Mouse (Mus musculus) kidney, embryonic 16.5 days (tissue): ENCODE data around the gene Meis1. TPM values are rescaled to one million over a fixed set of nuclear protein-coding genes. Genes with fewer than 3 reads are reported as not detected.

Experiments
- ATAC-seq: fragments of 200-750 bp; cut with Nextera tagmentation; 2 replicates; pipeline ENCODE4 v1.8.0; 2017; ENCODE audit warnings: moderate TSS enrichment; ENCODE audit not compliant: low FRiP score, low TSS enrichment
- H3K27ac ChIP-seq: fragments of 300-500 bp; sonication (generic); 2 replicates; pipeline ENCODE4 v1.5.1; 2014; ENCODE audit warnings: low read length
- H3K27me3 ChIP-seq: fragments of 300-500 bp; sonication (generic); 2 replicates; pipeline ENCODE4 v1.6.1; 2014; ENCODE audit warnings: low read length, control low read depth, mixed read lengths; ENCODE audit not compliant: insufficient read depth
- H3K36me3 ChIP-seq: fragments of 300-500 bp; sonication (generic); 2 replicates; pipeline ENCODE4 v1.6.1; 2014; ENCODE audit warnings: low read length, control low read depth, mixed read lengths; ENCODE audit not compliant: insufficient read depth
- H3K4me1 ChIP-seq: fragments of 300-500 bp; sonication (generic); 2 replicates; pipeline ENCODE4 v1.6.1; 2014; ENCODE audit warnings: low read length, control low read depth, mixed read lengths; ENCODE audit not compliant: insufficient read depth
- H3K4me2 ChIP-seq: fragments of 300-500 bp; sonication (generic); replicated peaks from 2 replicates; pipeline ENCODE4 v1.6.1; 2014; ENCODE audit warnings: low read depth, low read length
- H3K4me3 ChIP-seq: fragments of 300-500 bp; sonication (generic); 2 replicates; pipeline ENCODE4 v1.5.1; 2014; ENCODE audit warnings: mild to moderate bottlenecking, low read length
- H3K9ac ChIP-seq: fragments of 300-500 bp; sonication (generic); replicated peaks from 2 replicates; pipeline ENCODE4 v1.6.1; 2014; ENCODE audit warnings: low read length
- H3K9me3 ChIP-seq: fragments of 300-500 bp; sonication (generic); 2 replicates; pipeline ENCODE4 v1.6.1; 2016; ENCODE audit warnings: low read length, control low read depth
- WGBS: fragments of 180-500 bp; shearing (Covaris S2); extraction: QIAGEN DNeasy Blood & Tissue Kit; methylation state at CpG from one replicate; pipeline ENCODE4 v1.1.7; 2014; 5-methylcytosine and 5-hydroxymethylcytosine counted together
- polyA plus RNA-seq: library from polyadenylated mRNA; unstranded; fragments of >200 nt; fragmentation: Nextera tagmentation; extraction: Ambion mirVana; gene quantifications from 2 replicates; pipeline ENCODE4 v1.2.1, GENCODE M21; 2015

Gene Meis1
- polyA plus RNA-seq, 1 experiment from 2014 or later: 124 TPM

GRCm38 (mm10) chr11:18917887-18918286 is 100.9 kb downstream of the Meis1 start:
- H3K36me3 ChIP-seq: no peaks in the 10 kb centered on the region
- 69% methylated on average over 5 of the region's 5 CpGs for WGBS
- no peak overlapping the region for H3K4me3 ChIP-seq
- no peak overlapping the region for H3K27ac ChIP-seq
- H3K4me1 ChIP-seq: 0 out of 2 replicates have a peak, but pooled peaks cover 6% of the 10 kb centered on the region
- no peak for ATAC-seq
- no peak overlapping the region for H3K4me2 ChIP-seq
- no peaks in the 10 kb centered on the region for H3K27me3 ChIP-seq
- no peaks in the 10 kb centered on the region for H3K9me3 ChIP-seq
- no peak overlapping the region for H3K9ac ChIP-seq

GRCm38 (mm10) chr11:18913251-18913650 is 105.5 kb downstream of the Meis1 start:
- Histone ChIP-seq H3K4me2 (no peak overlapping the region), H3K4me1 (0 out of 2 replicates have a peak, but pooled peaks cover 6% of the 10 kb centered on the region), H3K4me3 (no peak overlapping the region), H3K27ac (no peak overlapping the region), H3K36me3 (no peaks in the 10 kb centered on the region), H3K9ac (no peak overlapping the region), H3K9me3 (no peaks in the 10 kb centered on the region), H3K27me3 (no peaks in the 10 kb centered on the region)
- 63% methylated on average over 1 of the region's 1 CpGs for WGBS
- no peak for ATAC-seq

- H3K36me3 ChIP-seq: no peaks in the 10 kb centered on the region
- H3K9me3 ChIP-seq: no peaks in the 10 kb centered on the region
- no peak overlapping the region for H3K9ac ChIP-seq
- H3K4me1 ChIP-seq: 0 out of 2 replicates have a peak, but pooled peaks cover 6% of the 10 kb centered on the region
- H3K27ac ChIP-seq: no peak overlapping the region
- ATAC-seq: no peak
- H3K4me3 ChIP-seq: no peak overlapping the region
- 59% methylated on average over 6 of the region's 6 CpGs for WGBS
- no peak overlapping the region for H3K4me2 ChIP-seq
- H3K27me3 ChIP-seq: no peaks in the 10 kb centered on the region
These were observed 106.3 kb downstream of the Meis1 start for GRCm38 (mm10) chr11:18912311-18913019.

- no peaks in the 10 kb centered on the region for H3K27me3 ChIP-seq
- H3K36me3 ChIP-seq: no peaks in the 10 kb centered on the region; the same call in 1 of the 2 replicates
- no peak overlapping the region for H3K4me3 ChIP-seq
- no peak overlapping the region for H3K27ac ChIP-seq
- H3K4me2 ChIP-seq: no peak overlapping the region
- 76% methylated on average over 3 of the region's 3 CpGs for WGBS
- H3K9ac ChIP-seq: no peak overlapping the region
- no peaks in the 10 kb centered on the region for H3K9me3 ChIP-seq
- H3K4me1 ChIP-seq: no peaks in the 10 kb centered on the region
- no peak for ATAC-seq
These were observed 111.9 kb downstream of the Meis1 start for GRCm38 (mm10) chr11:18906866-18907265.

- Histone ChIP-seq H3K4me1 (0 out of 2 replicates have a peak, but pooled peaks cover 2% of the 10 kb centered on the region), H3K27me3 (no peaks in the 10 kb centered on the region), H3K9me3 (no peaks in the 10 kb centered on the region), H3K9ac (no peak overlapping the region), H3K36me3 (no peaks in the 10 kb centered on the region; the same call in 1 of the 2 replicates), H3K4me3 (no peak overlapping the region), H3K4me2 (no peak overlapping the region), H3K27ac (no peak overlapping the region)
- 76% methylated on average over 1 of the region's 1 CpGs for WGBS
- no peak for ATAC-seq
These were observed 113.4 kb downstream of the Meis1 start for GRCm38 (mm10) chr11:18905431-18905830.

DNA sequence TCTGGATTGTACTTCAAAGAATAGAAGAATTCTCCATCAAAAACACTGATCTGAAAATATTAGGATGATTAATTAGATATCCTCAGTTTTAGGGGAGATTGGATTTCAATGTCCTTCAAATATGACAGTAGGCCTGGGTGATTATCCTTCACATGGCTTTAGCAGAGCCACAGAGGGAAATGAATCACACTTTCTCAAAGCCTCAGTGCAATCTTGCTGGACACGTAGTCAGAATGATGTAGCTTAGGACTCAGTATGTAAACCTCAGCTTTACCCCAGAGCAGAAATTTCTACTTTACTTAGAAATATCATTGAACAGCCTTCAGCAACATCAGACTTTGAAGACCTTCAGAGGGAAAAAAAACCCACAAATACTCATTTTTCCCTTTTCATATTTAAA is 113.9 kb downstream of the Meis1 start:
- Histone ChIP-seq H3K27ac (no peak overlapping the region), H3K27me3 (no peaks in the 10 kb centered on the region), H3K9me3 (no peaks in the 10 kb centered on the region), H3K9ac (no peak overlapping the region), H3K4me2 (no peak overlapping the region), H3K4me1 (0 out of 2 replicates have a peak, but pooled peaks cover 2% of the 10 kb centered on the region), H3K36me3 (no peaks in the 10 kb centered on the region; the same call in 1 of the 2 replicates), H3K4me3 (no peak overlapping the region)
- no peak for ATAC-seq
- WGBS: 91% methylated on average over 1 of the region's 1 CpGs

DNA sequence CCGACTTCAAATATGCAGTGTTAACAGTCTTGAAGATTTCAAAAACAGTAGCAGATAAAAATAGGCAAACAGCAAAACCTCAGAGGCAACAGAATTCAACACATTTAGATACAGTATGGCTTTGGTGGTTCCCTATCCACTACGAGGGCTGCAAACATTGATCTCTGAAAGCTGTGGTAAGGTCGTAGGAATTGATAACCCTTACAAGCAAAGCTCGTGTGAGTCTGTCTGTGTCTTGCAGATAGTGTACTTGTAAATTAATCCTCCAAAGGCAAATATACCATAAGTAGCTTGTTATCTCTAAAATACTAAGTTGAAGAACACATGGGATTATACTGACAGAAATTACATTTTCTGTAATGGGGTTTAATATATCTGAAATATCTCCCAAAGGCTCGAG is 114.5 kb downstream of the Meis1 start:
- no peak overlapping the region for H3K4me2 ChIP-seq
- H3K36me3 ChIP-seq: no peaks in the 10 kb centered on the region; the same call in 1 of the 2 replicates
- WGBS: 79% methylated on average over 5 of the region's 5 CpGs
- H3K27me3 ChIP-seq: no peaks in the 10 kb centered on the region
- H3K27ac ChIP-seq: no peak overlapping the region
- H3K4me1 ChIP-seq: peaks cover 5% of the 10 kb centered on the region; the same call in 1 of the 2 replicates
- H3K9me3 ChIP-seq: no peaks in the 10 kb centered on the region
- H3K4me3 ChIP-seq: no peak overlapping the region
- ATAC-seq: no peak
- H3K9ac ChIP-seq: no peak overlapping the region

DNA sequence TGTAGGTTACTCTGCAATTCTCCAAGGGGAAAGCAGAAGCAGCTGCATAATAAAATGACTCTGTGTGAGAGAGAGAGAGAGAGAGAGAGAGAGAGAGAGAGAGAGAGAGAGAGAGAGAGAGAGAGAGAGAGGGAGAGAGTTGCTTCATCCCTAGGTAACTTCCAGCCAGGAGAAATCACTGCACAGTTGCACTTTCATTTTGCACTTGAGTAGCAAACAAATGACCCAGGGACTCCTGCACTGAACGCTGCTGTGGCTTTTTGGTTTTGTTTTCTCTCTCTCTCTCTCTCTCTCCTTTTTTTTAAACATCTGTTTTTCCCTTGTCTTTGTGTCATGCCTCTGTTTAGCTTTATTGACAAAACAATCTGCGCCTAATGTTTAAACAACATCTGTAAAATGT is 118.3 kb downstream of the Meis1 start:
- Histone ChIP-seq H3K27me3 (no peaks in the 10 kb centered on the region), H3K36me3 (no peaks in the 10 kb centered on the region; the same call in 1 of the 2 replicates), H3K9me3 (no peaks in the 10 kb centered on the region), H3K4me3 (no peak overlapping the region), H3K4me2 (no peak overlapping the region), H3K9ac (no peak overlapping the region), H3K27ac (no peak overlapping the region), H3K4me1 (peaks cover 22% of the 10 kb centered on the region)
- WGBS: 45% methylated on average over 2 of the region's 2 CpGs
- ATAC-seq: no peak

DNA sequence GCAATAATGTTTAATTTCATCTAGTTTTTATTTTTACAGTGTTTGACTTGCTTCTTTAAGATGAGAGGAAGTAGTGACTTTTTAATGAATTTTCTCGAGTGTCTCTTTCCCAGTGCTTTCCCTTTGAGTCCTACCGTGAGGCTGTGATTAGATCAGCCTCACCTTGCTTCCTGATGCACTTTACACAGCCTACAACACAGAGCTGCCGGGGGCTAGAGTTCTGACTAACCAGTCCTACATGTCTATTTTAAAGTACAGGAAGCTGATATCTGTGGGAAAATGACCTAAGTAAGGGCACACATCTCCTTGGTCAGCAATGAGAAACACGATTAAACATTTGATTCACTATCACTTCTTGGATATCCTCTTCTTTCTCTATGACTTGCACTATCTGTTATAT is 119.9 kb downstream of the Meis1 start:
- peaks cover 22% of the 10 kb centered on the region for H3K4me1 ChIP-seq
- no peak overlapping the region for H3K27ac ChIP-seq
- ATAC-seq: no peak
- H3K36me3 ChIP-seq: no peaks in the 10 kb centered on the region
- H3K9ac ChIP-seq: no peak overlapping the region
- H3K27me3 ChIP-seq: no peaks in the 10 kb centered on the region
- 30% methylated on average over 4 of the region's 4 CpGs for WGBS
- no peaks in the 10 kb centered on the region for H3K9me3 ChIP-seq
- H3K4me2 ChIP-seq: no peak overlapping the region
- H3K4me3 ChIP-seq: no peak overlapping the region

DNA sequence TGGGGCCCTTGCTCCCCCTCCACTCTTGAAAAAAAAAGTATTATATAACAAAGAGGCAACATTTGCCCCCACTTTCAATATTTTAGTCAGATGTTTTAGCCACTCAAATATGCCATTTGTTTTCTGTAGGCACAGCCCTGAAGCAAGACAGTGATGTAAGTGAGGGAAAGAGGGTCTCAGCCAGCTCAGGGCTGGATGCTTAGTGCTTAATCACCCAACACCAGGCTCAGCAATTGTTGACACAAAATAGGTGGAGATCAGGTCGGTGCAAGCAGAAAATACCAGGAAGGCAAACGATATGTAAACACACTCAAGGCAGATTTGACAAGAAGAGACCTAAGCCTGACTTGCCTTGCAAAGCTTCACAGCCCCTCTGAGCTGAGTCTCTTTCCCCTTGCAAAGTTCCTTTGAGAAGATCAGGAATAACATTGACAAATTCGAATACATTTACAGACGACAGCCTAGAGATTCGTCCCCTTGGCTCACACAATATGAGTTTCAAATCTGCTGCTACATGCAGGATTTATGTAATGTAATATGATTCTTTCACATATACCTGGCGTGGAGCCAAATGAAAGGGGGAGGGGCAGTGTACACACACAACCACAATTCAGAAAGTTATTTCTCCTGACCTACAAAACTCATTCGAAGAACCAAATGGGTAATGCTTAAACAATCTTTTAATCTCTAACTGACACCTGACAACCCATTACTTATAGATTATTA is 120.7 kb downstream of the Meis1 start:
- H3K36me3 ChIP-seq: no peaks in the 10 kb centered on the region
- H3K4me3 ChIP-seq: no peak overlapping the region
- peaks cover 22% of the 10 kb centered on the region for H3K4me1 ChIP-seq
- no peak overlapping the region for H3K9ac ChIP-seq
- H3K4me2 ChIP-seq: no peak overlapping the region
- H3K27me3 ChIP-seq: no peaks in the 10 kb centered on the region
- H3K27ac ChIP-seq: 0 out of 2 replicates have a peak overlapping the region, but pooled peaks have one; percentile 3
- WGBS: 19% methylated on average over 7 of the region's 7 CpGs
- no peaks in the 10 kb centered on the region for H3K9me3 ChIP-seq
- ATAC-seq: peak; percentile 57; the same call in 1 of the 2 replicates
